Mouse (Mus musculus): ENCODE results near the gene Nkx6-1.

- no peak for TF ChIP-seq CTCF (conservative IDR thresholded peaks at IDR 0.05 in 1 of 2, IDR thresholded peaks at IDR 0.05 in 1 of 2; ENCODE audit: low read depth in 2 of 2, low read length in 2 of 2)
- TF ChIP-seq EP300 (IDR thresholded peaks at IDR 0.05; ENCODE audit: low read length): no peak
- no peak for TF ChIP-seq ZKSCAN1 (IDR thresholded peaks at IDR 0.05; ENCODE audit: borderline replicate concordance, low read depth, low read length)
- no peak for TF ChIP-seq POLR2A (IDR thresholded peaks at IDR 0.05; ENCODE audit: low read depth, low read length)
- TF ChIP-seq NELFE (IDR thresholded peaks at IDR 0.05; ENCODE audit: low read depth, low read length): no peak
- no peak for TF ChIP-seq MYC (IDR thresholded peaks at IDR 0.05; ENCODE audit: low read depth, low read length)
- no peak for TF ChIP-seq MXI1 (IDR thresholded peaks at IDR 0.05; ENCODE audit: low read depth, low read length)
- TF ChIP-seq MAFK (IDR thresholded peaks at IDR 0.05; ENCODE audit: insufficient replicate concordance, low read length): no peak
- TF ChIP-seq MAX (IDR thresholded peaks at IDR 0.05; ENCODE audit: low read length): no peak
These were observed 26.7 kb downstream of the Nkx6-1 start for GRCm38 (mm10) chr5:101638101-101638500.

Data from CH12.LX (cell line).